Mouse (Mus musculus) liver (tissue): ENCODE results near the gene Prpsap2.

ENCODE experiments used
- DNase-seq: peaks from one replicate; pipeline ENCODE4 v3.0.0-alpha.2; 2020; ENCODE audit warnings: mixed read lengths

Gene Prpsap2

GRCm38 (mm10) chr11:61714346-61715117 lies 47.4 kb downstream of the Prpsap2 start:
- DNase-seq: peak; percentile 65

- no peak for DNase-seq
Observed at GRCm38 (mm10) chr11:61713157-61713855, 48.6 kb downstream of the Prpsap2 start.

GRCm38 (mm10) chr11:61708928-61709327 lies 53.0 kb downstream of the Prpsap2 start:
- DNase-seq: no peak

- DNase-seq: no peak
Observed at GRCm38 (mm10) chr11:61706232-61706631, 55.7 kb downstream of the Prpsap2 start.

- no peak for DNase-seq
Observed at GRCm38 (mm10) chr11:61705581-61705980, 56.3 kb downstream of the Prpsap2 start.

GRCm38 (mm10) chr11:61702494-61702893 lies 59.4 kb downstream of the Prpsap2 start:
- no peak for DNase-seq

GRCm38 (mm10) chr11:61701696-61702095 lies 60.2 kb downstream of the Prpsap2 start:
- no peak for DNase-seq

GRCm38 (mm10) chr11:61699933-61700332 lies 62.0 kb downstream of the Prpsap2 start:
- no peak for DNase-seq

GRCm38 (mm10) chr11:61699460-61699859 lies 62.4 kb downstream of the Prpsap2 start:
- DNase-seq: no peak

- DNase-seq: no peak
Observed at GRCm38 (mm10) chr11:61698852-61699251, 63.0 kb downstream of the Prpsap2 start.

- no peak for DNase-seq
Observed at GRCm38 (mm10) chr11:61692996-61693395, 68.9 kb downstream of the Prpsap2 start.

GRCm38 (mm10) chr11:61687595-61687994 lies 74.3 kb downstream of the Prpsap2 start:
- peak; percentile 56 for DNase-seq

GRCm38 (mm10) chr11:61686906-61687453 lies 74.9 kb downstream of the Prpsap2 start:
- peak; percentile 71 for DNase-seq

- DNase-seq: peak; percentile 77
Observed at GRCm38 (mm10) chr11:61686141-61686540, 75.7 kb downstream of the Prpsap2 start.

GRCm38 (mm10) chr11:61685119-61685725 lies 76.7 kb downstream of the Prpsap2 start:
- peak; percentile 22 for DNase-seq

- DNase-seq: peak; percentile 92
Observed at GRCm38 (mm10) chr11:61683907-61684731, 77.8 kb downstream of the Prpsap2 start, which contains the start of gene Fam83g. Gene Fam83g (plus strand): TSS chr11:61684091.
